Mouse (Mus musculus): ENCODE results near the gene Jup.

GRCm38 (mm10) chr11:100408835-100409462 lies 11.4 kb upstream of the Jup start:
- TF ChIP-seq EP300 (IDR thresholded peaks at IDR 0.05) (no peak), CTCF (IDR thresholded peaks at IDR 0.05) (no peak)
